Mouse (Mus musculus) kidney, adult 9 months (tissue): ENCODE results near the gene Zfyve21.
A peak's percentile ranks its signal among the peaks of the same experiment; 100 is the strongest.

Experiments used
- DNase-seq: peaks from one replicate; pipeline ENCODE4 v3.0.0; 2022

The Zfyve21 gene

DNA sequence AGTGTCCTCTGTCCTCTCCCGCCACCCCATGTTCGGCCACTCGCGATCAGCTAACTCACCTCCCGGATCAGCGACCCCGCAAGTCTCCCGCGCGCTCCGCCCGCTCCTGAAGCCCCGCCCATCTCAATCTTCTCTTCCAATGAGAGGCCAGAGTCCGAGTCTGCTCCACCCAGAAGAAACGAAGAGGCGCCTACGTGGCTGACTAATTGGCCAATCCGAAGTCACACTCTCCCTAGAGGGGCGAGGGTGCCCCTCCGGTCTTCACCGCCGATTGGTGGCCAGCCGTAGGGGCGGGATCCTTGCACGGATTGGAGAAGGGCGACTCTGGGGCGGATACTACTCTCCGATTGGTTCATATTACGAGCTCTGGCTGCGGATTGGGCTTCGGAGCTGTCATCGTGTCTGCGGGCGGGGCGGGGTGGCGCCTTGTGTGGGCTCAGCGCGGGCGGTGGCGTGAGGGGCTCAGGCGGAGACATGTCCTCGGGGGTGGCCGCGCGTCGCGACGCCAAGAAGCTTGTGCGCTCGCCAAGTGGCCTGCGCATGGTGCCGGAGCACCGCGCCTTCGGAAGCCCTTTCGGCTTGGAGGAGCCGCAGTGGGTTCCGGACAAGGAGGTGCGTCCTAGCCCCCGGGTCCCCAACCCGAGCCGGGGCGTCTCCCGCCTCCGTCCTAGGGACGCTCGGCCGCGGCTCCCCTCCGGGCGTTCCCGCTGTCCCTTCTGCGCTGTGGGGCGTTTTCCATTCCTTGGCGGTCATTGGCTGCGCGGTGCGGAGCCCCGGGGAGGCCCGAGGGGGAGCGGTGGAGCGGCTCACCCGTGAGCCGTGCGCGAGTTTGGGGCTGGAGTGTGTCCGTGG, at the start of gene Zfyve21, which contains the start of gene Xrcc3:
Gene Zfyve21 (plus strand): TSS at position 405 of the 852 bp plus-strand sequence.
Gene Xrcc3 (minus strand): TSS at position 108 of the 852 bp plus-strand sequence.
- DNase-seq = peak; percentile 99

DNA sequence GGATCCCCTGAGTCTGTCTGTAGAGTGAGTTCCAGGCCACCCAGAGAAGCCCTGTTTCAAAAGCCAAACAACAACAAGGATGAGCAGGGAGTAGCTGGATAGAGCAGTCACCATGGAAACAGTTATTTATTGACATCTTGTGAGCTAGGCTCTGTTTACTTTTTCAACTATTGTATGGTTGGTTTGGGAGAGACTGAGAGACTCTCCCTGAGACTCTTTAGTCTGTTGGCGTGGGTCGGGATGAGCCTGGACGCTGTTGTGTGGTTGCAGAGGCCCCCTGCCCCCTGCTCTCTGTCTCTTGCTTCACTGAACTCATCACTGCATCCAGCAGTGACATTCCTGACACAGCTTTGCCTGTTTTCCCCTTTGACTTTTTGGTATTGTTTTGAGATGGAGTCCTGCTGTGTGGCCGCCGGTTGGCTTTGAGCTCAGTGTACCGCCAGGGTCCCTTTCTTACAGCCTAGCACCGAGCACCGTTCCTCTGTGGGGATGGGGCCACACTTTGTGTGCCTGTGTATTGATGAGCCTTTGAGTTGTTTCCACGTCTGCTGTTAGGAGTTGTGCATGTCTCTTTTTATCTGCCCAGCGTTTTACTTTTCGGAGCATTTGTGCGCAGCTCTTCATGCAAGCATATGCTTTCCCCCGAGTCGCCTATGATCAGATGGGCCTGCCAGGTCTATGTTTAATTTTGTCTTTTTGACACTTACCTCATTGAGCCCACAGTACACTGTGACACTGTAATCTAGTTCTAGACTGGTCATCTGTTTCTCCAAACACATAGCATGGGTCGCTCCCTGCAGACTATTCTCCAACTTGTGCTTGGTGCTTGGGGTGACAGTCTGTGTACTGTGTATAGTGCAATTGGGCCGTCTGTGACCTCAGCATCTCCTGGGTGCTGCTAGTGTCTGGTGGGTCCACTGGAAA, 47.4 kb upstream of the Zfyve21 start:
- peak; percentile 27 for DNase-seq

DNA sequence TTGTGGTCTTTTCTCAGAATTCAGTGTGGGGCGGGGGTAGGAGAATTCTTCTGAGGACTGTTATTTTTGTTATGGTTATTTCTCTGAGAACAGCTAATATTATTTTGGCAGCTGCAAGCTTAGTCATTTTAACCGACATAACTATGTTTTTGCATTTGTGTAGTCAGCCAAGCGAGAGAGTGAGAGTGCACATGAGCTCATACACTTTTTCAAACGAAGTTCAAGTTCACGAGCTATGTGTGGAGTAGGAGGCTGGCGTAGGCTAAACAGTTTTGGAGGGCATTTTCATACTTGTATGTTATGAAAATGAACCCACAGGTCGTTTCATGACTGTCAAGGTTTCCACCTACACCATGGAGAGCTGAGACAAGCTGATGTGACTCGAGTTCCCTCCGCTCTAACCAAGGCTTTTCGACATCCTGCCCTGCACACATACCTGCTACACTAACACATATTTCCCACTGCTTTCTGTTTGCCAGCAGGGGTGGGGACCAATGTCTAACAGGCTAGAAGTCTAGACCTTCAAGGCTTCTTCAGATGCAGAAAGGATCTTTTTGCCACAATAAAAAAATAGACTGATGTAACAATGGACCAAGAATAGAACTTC, 45.5 kb upstream of the Zfyve21 start:
- DNase-seq = no peak

DNA sequence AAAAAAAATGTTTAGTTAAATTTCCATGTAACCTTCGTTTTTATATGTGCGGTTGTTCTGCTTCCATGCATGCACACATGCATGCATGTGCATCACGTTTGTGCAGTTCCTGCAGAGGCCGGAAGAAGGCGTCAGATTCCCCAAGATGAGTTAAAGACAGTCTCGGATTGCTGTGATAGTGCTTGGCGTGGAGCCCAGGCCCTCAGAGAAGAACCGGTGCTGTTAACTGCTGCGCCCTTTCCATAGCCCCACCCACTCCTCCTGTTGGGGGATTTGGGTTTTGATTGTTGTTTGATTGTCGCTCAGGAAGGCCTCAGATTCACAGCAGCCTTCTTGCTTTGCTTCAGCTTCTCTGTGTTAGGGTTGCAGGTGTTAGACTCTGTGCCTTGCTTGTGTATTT, 44.7 kb upstream of the Zfyve21 start:
- DNase-seq = peak; percentile 54

DNA sequence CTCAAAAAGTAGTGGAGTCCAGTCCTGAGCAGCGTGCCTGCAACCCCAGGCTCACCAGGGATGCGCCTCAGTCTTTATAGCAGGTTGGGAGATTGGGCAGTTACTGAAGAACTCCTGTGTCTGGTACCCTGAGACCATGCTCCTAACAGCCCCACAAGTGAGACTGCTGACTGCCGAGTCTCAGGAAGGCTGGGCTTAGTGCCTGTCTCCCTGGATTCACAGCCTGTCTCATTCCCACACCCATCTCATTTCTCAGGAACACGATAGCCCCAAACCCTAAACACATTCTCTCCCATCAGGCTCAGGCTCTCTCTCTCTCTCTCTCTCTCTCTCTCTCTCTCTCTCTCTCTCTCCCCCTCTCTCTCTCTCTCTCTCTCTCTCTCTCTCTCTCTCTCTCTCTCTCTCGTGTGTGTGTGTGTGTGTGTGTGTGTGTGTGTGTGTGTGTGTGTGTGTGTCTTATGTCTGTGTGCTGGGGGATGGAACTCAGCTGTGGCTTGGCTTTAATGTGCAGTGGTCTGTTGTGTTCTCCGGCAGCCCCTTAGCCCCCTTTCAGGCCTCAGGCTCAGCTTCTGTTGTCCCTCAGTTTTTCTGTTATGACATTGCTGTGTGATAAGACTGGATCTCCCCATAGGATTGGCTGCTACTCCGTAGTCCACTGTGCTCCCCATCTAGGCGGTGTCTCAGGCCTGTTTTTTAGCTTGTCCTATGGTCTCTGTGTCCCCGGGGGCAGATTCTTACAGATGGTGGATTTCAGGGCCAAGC, 44.0 kb upstream of the Zfyve21 start:
- no peak for DNase-seq

DNA sequence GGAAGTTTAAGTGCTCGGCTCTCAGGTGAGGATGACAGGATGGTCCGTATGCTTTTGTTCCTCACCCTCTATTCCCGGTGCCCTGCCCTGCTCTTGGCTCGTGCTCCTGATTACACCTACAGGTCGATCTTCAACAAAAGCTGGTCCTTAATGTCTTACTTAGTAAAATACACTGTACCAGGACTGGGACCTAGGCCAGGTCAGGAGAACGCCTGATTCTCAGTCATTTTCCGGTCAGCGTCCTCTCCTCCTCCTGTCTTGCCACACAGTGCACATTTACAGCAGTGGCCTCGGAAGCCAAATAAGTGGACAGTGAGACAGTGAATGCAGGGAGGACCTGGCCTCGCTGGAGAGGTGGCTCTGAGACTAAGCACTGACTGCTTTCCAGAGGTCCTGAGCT, 43.3 kb upstream of the Zfyve21 start:
- DNase-seq = peak; percentile 70

DNA sequence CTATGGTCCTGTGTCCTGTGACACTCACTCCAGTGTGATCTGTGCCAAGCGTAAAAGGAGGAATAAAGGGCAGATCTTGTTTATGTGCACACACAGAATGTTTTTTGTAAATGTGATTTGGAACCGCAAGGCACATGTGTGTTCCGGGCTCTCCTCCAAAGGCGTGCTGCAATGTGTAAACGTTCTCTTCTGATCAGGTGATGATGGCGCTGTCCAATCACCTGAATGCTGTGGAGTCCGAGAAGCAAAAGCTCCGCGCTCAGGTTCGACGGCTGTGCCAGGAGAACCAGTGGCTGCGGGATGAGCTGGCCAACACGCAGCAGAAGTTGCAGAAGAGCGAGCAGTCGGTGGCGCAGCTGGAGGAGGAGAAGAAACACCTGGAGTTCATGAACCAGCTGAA, 39.8 kb upstream of the Zfyve21 start:
- DNase-seq = no peak

DNA sequence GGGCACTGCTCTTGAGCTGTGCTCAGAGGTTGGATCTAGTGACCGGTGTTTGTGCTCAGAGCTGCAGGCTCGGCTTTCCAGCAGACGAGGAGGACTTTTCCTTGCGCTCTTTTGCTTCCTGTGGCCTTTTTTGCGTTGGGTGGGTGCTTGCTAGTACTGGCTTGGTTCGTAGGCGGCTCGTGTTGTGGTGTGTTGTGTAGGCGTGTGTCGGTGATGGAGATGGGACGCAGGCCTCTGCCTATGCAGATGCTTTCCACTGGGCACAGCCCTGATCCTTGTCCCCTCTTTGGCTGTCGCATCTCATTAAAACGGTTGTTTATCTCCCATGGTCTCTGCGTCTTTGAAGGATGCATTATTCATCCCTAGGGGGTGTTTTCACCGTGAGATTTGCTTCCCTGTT, 39.1 kb upstream of the Zfyve21 start:
- no peak for DNase-seq

DNA sequence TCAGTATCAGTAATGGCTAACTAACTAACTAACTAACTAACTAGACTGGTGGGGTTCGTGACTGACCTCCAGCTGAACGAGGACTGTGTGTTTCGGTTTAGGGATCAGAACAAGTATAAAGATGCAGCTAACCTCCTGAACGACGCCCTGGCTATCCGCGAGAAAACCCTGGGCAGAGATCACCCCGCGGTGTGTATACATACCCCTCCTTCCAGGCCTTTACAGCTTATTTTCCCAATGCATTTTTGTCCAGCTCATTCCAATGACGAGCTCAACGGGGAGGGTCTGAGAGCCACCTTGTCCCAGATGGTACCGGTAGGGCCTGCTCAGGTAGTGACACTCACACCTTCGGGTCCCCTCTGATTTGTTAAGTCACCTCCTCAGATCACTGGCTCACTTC, 36.1 kb upstream of the Zfyve21 start:
- DNase-seq = no peak

DNA sequence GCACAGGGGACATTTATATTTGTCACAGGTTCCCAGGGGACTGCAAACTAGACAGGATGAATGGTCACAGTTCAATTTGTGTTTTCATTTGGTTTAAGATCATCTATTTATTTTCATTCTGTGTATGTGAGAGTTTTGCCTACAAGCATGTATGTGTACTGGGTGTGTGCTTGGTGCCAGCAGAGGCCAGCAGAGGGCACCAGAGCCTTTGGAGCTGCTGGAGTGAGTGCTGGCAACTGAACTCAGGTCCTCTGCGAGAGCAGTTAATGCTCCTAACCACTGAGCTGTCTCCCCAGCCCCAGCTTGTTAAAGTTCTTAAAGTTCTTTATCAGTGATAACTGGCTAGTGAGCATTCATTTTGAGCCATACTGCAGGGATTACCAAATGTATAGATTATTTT, 34.4 kb upstream of the Zfyve21 start:
- DNase-seq = no peak

DNA sequence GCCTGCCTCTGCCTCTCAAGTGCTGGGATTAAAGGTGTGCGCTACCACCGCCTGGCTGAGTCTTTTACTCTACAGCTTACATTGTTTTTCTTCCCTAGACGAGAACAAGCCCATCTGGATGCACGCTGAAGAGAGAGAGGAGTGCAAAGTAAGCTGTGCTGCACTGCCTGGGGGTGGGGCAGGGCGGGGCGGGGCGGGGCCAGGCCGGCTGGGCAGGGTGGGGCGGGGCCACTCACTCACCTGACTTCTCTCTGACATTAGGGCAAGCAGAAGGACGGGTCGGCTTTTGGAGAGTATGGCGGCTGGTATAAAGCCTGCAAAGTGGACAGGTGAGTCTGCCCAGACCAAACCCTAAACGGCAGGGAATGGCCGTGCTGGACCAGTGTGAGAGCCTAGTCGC, 28.8 kb upstream of the Zfyve21 start:
- no peak for DNase-seq

DNA sequence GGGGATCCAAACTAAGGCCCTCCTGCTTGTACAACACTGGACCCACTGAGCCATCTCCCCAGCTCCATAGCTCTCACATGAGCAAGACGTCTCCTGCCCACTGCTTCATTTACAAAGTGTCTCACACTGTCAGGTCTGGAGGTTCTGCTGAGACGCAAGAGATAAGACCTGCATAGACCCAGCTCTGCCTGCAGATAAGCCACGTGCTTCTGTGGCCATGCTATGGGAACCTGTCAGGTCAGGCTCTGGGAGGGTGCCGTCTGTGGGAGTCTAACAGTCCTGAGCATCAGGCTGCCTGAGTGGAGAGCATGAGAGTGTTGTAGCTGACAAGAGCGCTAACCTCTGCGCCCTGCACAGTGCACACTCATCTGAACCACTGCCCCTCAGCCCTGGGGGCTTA, 27.0 kb upstream of the Zfyve21 start:
- no peak for DNase-seq

DNA sequence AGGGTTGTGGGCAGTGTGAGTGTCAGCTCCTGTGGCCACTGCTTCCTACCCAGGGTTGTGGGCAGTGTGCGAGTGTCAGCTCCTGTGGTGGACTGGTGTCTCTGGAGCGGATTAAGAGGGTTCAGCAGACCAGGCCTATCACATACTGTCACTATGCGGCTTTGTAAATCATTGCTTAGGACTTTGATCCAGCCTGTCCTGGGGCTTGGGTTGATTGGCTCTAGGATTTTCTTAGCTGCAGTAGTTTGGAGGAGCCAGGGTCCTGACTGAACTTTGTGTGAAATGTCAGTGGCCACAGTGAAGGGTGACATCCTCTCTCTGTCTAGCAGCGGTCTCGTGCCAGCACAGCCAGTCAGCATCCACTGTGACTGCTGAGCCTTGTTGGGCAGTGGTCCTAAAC, 23.9 kb upstream of the Zfyve21 start:
- DNase-seq = peak; percentile 86

DNA sequence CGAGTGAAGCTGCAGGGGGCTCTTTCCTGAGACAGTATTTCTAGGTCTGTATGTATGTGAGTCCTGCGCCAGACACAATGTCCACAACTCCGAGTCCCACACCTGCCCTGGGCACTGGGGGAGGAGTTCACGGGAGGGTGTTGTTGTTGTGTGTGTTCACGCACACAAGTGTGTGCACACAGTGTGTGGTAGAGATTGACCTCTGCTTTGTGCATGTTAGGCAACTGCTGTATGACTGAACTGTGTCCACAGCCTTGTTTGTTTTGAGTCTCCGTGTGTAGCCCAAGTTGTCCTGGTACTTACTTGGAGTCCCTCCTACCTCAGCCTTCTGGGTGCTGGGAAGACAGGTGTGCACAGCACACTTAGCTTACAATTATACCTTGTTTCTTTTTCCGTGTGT, 23.3 kb upstream of the Zfyve21 start:
- no peak for DNase-seq

DNA sequence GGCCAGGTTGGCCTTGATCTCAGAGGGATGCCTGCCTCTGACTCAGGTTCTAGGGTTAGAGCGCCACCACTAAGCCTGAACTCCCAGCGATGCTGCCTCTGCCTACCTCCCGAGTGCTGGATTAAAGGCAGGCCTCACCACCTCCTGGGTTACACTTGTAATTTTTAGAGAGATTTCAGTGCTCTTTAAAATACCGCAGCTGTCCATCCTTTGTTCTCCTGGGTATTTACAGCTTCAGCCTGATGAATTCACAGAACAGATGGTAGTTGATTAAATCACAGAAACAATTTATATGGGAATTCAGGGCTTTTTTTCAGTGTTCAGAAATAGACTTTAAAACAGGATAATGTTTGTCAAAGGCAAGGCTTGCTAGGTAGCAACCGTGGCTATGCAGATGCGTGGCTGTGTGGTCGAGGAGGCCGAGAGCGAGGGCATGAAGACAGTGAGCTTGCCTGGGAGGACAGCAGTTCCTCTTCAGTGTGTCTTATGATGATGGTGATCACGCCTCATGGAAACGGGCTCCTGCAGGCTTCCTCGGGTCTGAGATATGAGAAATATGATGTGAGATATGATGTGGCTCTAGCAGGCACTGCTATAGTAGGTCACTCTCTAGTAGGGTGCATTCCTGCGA, 22.4 kb upstream of the Zfyve21 start:
- no peak for DNase-seq

DNA sequence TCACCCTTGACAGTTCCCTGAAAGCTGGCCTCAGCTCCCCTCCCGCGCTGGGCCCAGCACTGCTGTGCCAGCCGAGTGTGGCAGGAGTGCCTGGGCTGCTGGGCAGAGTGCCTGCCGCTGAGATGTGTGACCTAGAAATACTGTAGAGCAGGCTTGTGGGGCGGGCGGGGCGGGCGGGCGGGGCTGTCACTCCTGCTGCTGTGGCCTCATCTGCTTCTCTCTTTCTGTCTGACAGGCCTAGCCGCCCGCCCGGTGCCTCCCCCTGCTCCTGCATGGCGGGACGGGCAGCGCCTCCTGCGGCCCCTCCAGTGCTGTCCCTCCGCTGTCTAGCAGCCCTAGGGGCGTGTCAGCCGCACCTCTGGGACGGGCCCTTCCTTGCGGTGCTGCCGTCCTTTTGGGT, 19.9 kb upstream of the Zfyve21 start:
- DNase-seq = peak; percentile 87

DNA sequence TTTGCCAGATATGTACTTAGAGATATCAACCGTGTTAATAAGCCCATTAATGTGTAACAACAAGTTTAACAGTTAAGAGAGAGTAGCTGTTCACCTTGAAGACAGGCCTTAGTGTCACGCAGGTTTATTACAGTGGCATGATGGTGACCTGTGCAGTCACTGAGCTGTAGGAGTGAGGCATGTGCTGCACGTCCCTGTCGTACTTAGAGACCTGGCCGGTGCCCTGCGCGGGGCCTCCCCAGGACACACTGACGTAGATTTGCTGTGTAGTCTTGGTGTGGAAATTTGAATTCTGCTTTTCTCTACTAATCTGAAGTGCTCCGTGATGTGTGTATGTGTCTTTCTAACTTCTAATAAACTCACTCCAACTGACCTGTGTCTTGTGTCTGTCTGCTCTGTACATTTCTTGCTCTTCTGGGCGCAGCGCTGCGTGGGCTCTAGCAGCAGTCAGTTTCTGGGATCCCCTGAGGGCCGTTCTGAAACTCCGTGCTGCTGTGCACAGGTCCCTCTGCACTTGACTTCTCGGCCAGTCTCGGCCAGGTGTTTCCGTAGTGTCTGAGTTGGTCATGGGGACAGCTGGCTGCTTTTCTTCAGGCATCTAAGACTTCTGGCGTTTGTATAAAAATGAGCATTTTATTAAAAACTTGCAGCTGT, 19.3 kb upstream of the Zfyve21 start:
- DNase-seq = no peak

DNA sequence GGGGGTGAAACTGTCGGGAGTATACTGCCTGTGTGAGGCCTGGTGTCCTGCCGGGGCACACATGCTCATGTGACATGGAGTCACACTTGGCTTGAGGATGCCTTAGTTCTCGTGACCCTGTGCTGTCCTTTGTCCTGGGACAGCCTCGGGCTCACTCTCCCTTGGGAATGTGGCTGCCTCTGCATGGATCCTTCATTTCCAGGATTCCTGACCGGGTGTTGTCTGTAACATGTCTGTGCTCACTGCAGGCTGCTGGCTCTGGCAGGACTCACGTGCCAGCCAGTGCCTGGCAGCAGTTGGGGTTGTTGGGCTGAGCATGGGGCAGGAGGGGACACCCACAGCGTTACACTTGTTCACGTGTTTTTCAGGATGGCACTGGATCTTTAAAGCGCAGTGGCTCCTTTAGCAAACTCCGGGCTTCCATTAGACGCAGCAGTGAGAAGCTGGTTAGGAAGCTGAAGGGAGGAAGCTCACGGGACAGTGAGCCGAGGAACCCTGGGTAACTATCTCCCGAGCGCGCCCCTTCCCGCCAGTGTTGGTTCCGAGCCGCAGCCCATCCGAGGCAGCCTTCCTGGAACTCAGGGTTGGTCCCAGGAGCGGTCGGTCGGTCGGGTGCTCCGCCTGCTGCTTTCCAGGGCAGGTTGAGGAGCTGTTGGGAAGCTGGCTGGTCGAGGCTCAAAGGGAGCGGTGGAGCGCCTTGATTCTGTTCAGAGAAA, 18.6 kb upstream of the Zfyve21 start:
- DNase-seq = peak; percentile 72

DNA sequence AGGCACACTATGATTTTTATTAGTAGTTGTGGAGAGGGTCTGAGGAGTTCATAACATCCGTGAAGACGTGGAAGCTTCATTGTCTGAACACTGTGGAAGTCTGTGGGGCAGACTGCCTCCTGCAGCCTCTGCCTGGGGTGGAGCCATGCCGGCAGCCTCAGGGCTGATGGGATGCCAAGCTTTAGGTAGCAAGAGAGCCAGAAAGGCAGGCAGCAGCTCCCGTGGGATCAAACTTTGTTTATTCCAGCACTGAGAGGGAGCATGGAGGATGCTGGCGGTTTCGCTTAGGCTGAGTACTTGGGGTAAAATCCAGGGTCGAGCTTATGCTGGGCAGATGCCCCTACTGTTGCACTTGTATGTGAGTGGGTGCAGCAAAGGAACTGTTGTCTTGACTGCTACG, 16.7 kb upstream of the Zfyve21 start:
- DNase-seq = no peak

DNA sequence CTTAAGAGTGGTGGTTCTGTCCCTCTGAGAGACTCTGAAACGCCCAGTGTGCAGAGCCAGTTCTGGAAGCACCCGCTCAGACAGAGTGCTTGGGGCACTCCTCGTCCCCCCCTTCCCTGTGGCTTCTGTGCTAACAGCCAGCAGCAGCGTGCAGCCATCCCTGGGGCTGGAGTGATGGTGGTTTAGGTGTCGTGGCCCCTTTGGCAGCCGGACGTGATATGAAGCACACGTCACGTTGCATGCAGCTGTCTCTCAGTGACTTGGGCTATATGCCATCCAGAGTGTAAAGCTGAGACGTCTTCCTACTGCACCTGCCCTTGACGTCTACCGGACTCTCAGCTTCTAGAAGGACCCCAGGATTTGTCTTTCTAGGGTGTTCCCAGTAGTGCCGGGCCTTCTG, 15.5 kb upstream of the Zfyve21 start:
- no peak for DNase-seq
